Mouse (Mus musculus) heart, adult 2 months (tissue): ENCODE measurements around the gene Tnn. TPM values are rescaled to one million over a fixed set of nuclear protein-coding genes. Genes with fewer than 3 reads are reported as not detected.

Experiments used
- DNase-seq, 2 experiments: peaks; one replicate each; pipeline ENCODE4 v3.0.0; 2021
- H3K27ac ChIP-seq: fragments of 200-600 bp; 2 replicates; pipeline ENCODE4 v1.8.1; 2022
- H3K27me3 ChIP-seq: fragments of 200-500 bp; 2 replicates; pipeline ENCODE4 v1.6.1; 2012; ENCODE audit warnings: mild to moderate bottlenecking, low read length, inconsistent platforms, mixed read lengths; ENCODE audit not compliant: control insufficient read depth, insufficient read depth
- H3K36me3 ChIP-seq: fragments of 200-500 bp; 2 replicates; pipeline ENCODE4 v1.6.1; 2012; ENCODE audit warnings: low read length, inconsistent platforms; ENCODE audit not compliant: control insufficient read depth, insufficient read depth
- H3K4me1 ChIP-seq: fragments of 200-500 bp; 2 replicates; pipeline ENCODE4 v1.6.1; 2011; ENCODE audit warnings: low read length; ENCODE audit not compliant: control insufficient read depth, insufficient read depth
- H3K4me3 ChIP-seq: fragments of 200-600 bp; 2 replicates; pipeline ENCODE4 v1.8.1; 2022
- H3K79me2 ChIP-seq: fragments of 200-500 bp; replicated peaks from 2 replicates; pipeline ENCODE4 v1.6.1; 2012; ENCODE audit warnings: mild to moderate bottlenecking, inconsistent platforms, low read length, moderate library complexity, mixed read lengths; ENCODE audit not compliant: control insufficient read depth, insufficient read depth
- H3K9ac ChIP-seq: fragments of 200-500 bp; 2 replicates; pipeline ENCODE4 v1.6.1; 2012; ENCODE audit warnings: low read depth, mild to moderate bottlenecking, control low read depth, inconsistent platforms, low read length, mixed read lengths
- CTCF ChIP-seq: fragments of 200-600 bp; IDR thresholded peaks from 2 replicates; pipeline ENCODE4 v1.8.1; 2022; ENCODE audit warnings: antibody characterized with exemption, mild to moderate bottlenecking, moderate library complexity
- EP300 ChIP-seq: fragments of 200-500 bp; IDR thresholded peaks from 2 replicates; pipeline ENCODE4 v1.6.1; 2011; ENCODE audit warnings: low read depth, low read length, control low read depth; ENCODE audit not compliant: insufficient read depth
- POLR2A ChIP-seq: fragments of 200-500 bp; IDR thresholded peaks from 2 replicates; pipeline ENCODE4 v1.6.1; 2011; ENCODE audit warnings: mild to moderate bottlenecking, low read depth, low read length, control low read depth; ENCODE audit not compliant: insufficient read depth
- WGBS: fragments of 180-500 bp; shearing (Covaris S2); methylation state at CpG from one replicate; pipeline ENCODE4 v1.1.7; 2018; 5-methylcytosine and 5-hydroxymethylcytosine counted together
- intact Hi-C: fragments of 180-260 bp; cut with DNase I; formaldehyde crosslinking; loops from one replicate; pipeline ENCODE4 v1.15.1; 2025
- polyA plus RNA-seq: library from polyadenylated mRNA; depleted of rRNA; stranded (reverse); fragments of >200 nt; gene quantifications from 2 replicates; pipeline ENCODE4 v1.2.3, GENCODE M21; 2012; rRNA removed
- total RNA-seq, 2 experiments: library from RNA; stranded (reverse); gene quantifications; 2 replicates each; pipeline ENCODE4 v1.2.3; 2021

Tnn gene
- total and polyA plus RNA-seq, 3 experiments, result 0.06 TPM; not detected in 2

DNA sequence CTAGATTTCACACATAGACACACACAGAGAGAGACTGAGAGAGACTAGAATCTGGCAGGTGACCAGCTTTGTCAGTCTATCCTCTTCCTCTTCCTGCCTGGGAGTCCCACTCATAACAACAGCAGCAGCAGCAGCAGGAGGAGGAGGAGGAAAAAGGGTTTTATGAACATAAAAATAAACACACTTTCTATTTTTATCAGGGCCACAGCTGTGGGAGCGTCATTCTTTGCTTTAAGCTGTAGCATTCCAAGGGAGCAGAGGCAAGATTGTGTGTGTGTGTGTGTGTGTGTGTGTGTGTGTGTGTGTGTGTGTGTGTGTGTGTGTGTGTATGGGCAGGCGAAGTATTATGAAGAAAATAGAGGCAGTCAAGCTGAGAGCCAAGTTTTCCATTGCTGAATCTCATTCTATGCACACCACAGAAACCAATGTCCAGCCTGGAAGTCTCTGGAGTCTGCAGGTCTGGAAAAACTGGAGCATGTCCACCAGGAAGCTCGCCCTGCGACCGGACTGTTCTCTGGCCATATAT lies 116.3 kb downstream of the Tnn start:
- Histone ChIP-seq H3K27ac (peak overlapping the region; percentile 95), H3K79me2 (no peaks in the 10 kb centered on the region), H3K36me3 (peaks cover 12% of the 10 kb centered on the region; the same call in 1 of the 2 replicates), H3K4me1 (peaks cover 7% of the 10 kb centered on the region), H3K9ac (no peak overlapping the region), H3K27me3 (no peaks in the 10 kb centered on the region), H3K4me3 (peak overlapping the region; percentile 11)
- 24% methylated on average over 4 of the region's 5 CpGs for WGBS
- intact Hi-C loops, result loop anchor here (2.0 to 10.0 kb wide), 2 partner anchors 108 to 1002 kb away; no protein-coding TSS in a partner anchor
- DNase-seq, result peak; percentile 56 to 72
- TF ChIP-seq CTCF, result no peak
- TF ChIP-seq EP300, result 0 out of 2 replicates have a peak, but pooled peaks have one; percentile 6

DNA sequence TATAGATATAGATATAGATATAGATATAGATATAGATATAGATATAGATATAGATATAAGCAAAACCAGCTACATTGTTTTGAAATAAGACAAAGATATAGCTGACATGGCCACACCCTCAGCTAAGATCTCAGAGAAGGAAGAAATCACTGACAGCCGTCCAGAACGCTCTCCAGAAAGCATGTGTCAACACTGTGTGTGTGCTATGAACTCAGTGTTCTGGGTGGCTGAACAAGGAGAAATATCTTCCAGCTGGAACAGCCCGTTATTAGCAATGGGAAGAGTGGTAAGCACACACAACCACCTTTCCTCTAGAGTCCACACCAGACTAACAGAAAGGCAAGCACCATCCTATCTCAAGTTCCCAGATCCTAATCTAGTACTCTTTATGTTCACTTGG lies 117.8 kb downstream of the Tnn start:
- Histone ChIP-seq H3K27ac (peak overlapping the region; percentile 86), H3K4me3 (no peak overlapping the region), H3K79me2 (no peaks in the 10 kb centered on the region), H3K9ac (no peak overlapping the region), H3K27me3 (no peaks in the 10 kb centered on the region), H3K36me3 (peaks cover 12% of the 10 kb centered on the region; the same call in 1 of the 2 replicates), H3K4me1 (peaks cover 7% of the 10 kb centered on the region)
- no peak for TF ChIP-seq CTCF
- no peak for TF ChIP-seq EP300
- no peak for TF ChIP-seq POLR2A
- intact Hi-C loops, result loop anchor here (10.0 kb wide), 1 partner anchor 1001 kb away; no protein-coding TSS in a partner anchor
- no peak for DNase-seq
- WGBS, result 33% methylated on average over 3 of the region's 3 CpGs

Other genes starting within 250 kb of the Tnn start
- gene 4930523C07Rik, start 109.2 kb downstream of the Tnn start, total RNA-seq, result 10 to 100 TPM; 17.4 to 22.3 TPM
- 10.7 and 10.9 TPM in 2 replicates for gene 4930523C07Rik, start 109.2 kb downstream of the Tnn start, polyA plus RNA-seq
- 100 to 1,000 TPM in 1 of 2 experiments, 10 to 100 TPM in 1; 94.6 to 102 TPM for gene Mrps14, start 41.6 kb upstream of the Tnn start, total RNA-seq
- 46.2 and 60.7 TPM in 2 replicates for gene Mrps14, start 41.6 kb upstream of the Tnn start, polyA plus RNA-seq
- gene Cacybp, start 59.3 kb upstream of the Tnn start, total RNA-seq, result 10 to 100 TPM; 70.5 to 74.2 TPM
- gene Cacybp, start 59.3 kb upstream of the Tnn start, polyA plus RNA-seq, result 6.5 and 13.7 TPM in 2 replicates